Mouse (Mus musculus) MEL (cell line): ENCODE measurements around the gene Ptgir.

Source experiments
- CHD2 ChIP-seq: IDR thresholded peaks from 2 replicates; pipeline ENCODE4 v1.6.1; 2011; ENCODE audit warnings: low read length, improper control_type of control experiment
- CTCF ChIP-seq, 3 experiments: IDR thresholded peaks in 2 of 3; conservative IDR thresholded peaks in 1 of 3; 2 replicates each; pipeline ENCODE4 v1.5.1; 2011 to 2012; ENCODE audit warnings: low read length in 3 of 3, low read depth in 2 of 3, mild to moderate bottlenecking in 2 of 3, improper control_type of control experiment in 1 of 3, inconsistent platforms in 1 of 3, mixed read lengths in 1 of 3, moderate library complexity in 1 of 3; ENCODE audit not compliant: control insufficient read depth in 1 of 3, insufficient read depth in 1 of 3, poor library complexity in 1 of 3, severe bottlenecking in 1 of 3
- GATA1 ChIP-seq: IDR thresholded peaks from 2 replicates; pipeline ENCODE4 v1.6.1; 2011; ENCODE audit warnings: low read depth, low read length, improper control_type of control experiment
- MAFK ChIP-seq: IDR thresholded peaks from 2 replicates; pipeline ENCODE4 v1.6.1; 2011; ENCODE audit warnings: low read depth, mild to moderate bottlenecking, low read length, improper control_type of control experiment, borderline replicate concordance
- MYB ChIP-seq: IDR thresholded peaks from 2 replicates; pipeline ENCODE4 v1.6.1; 2011; ENCODE audit warnings: mild to moderate bottlenecking, low read depth, low read length, improper control_type of control experiment
- POLR2A ChIP-seq, 2 experiments: IDR thresholded peaks; 2 replicates each; pipeline ENCODE4 v1.6.1; 2011 to 2012; ENCODE audit warnings: low read length in 2 of 2, mild to moderate bottlenecking in 2 of 2, control low read depth in 1 of 2, improper control_type of control experiment in 1 of 2, low read depth in 1 of 2, moderate library complexity in 1 of 2; ENCODE audit not compliant: control insufficient read depth in 1 of 2, insufficient read depth in 1 of 2, poor library complexity in 1 of 2
- TAL1 ChIP-seq: IDR thresholded peaks from 2 replicates; pipeline ENCODE4 v1.6.1; 2012; ENCODE audit warnings: mild to moderate bottlenecking, inconsistent platforms, low read length, moderate library complexity, mixed read lengths

- TF ChIP-seq POLR2A (IDR thresholded peaks at IDR 0.05; ENCODE audit: control insufficient read depth in 1 of 2, insufficient read depth in 1 of 2, low read depth in 1 of 2, low read length in 2 of 2, poor library complexity in 1 of 2): no peak; a peak in 1 of 4 replicates
- TF ChIP-seq MYB: no peak
- no peak for TF ChIP-seq CHD2
- no peak for TF ChIP-seq GATA1
- no peak for TF ChIP-seq MAFK
- TF ChIP-seq CTCF (IDR thresholded peaks at IDR 0.05 in 2 of 3, conservative IDR thresholded peaks at IDR 0.05 in 1 of 3; ENCODE audit: control insufficient read depth in 1 of 3, insufficient read depth in 1 of 3, low read depth in 2 of 3, low read length in 3 of 3, poor library complexity in 1 of 3, severe bottlenecking in 1 of 3): no peak
- no peak for TF ChIP-seq TAL1
These were observed 9.4 kb downstream of the Ptgir start for GRCm38 (mm10) chr7:16915461-16916340.
